Mouse (Mus musculus): ENCODE measurements around the gene Cldnd1. TPM values are rescaled to one million over a fixed set of nuclear protein-coding genes. Genes with fewer than 3 reads are reported as not detected.

The Cldnd1 gene
- polyA plus RNA-seq, 1 experiment from 2014 or later = 134 TPM

- Histone ChIP-seq H3K27me3 (replicated peaks; ENCODE audit: control insufficient read depth, insufficient read depth, low read length) (no peaks in the 10 kb centered on the region), H3K27ac (replicated peaks; ENCODE audit: low read depth, low read length) (no peak overlapping the region), H3K9me3 (ENCODE audit: control insufficient read depth, low read length) (no peaks in the 10 kb centered on the region), H3K9ac (ENCODE audit: low read depth, low read length) (no peak overlapping the region), H3K4me1 (ENCODE audit: control insufficient read depth, insufficient read depth, low read length) (no peaks in the 10 kb centered on the region), H3K36me3 (ENCODE audit: control insufficient read depth, insufficient read depth, low read length) (no peaks in the 10 kb centered on the region), H3K4me2 (ENCODE audit: low read depth, low read length) (no peak overlapping the region), H3K4me3 (ENCODE audit: low read depth, low read length) (no peak overlapping the region)
- ATAC-seq (ENCODE audit: low read depth) = no peak
- WGBS = 71% methylated on average over 4 of the region's 4 CpGs
- no peak for DNase-seq (ENCODE audit: low spot score)
These were observed 12.7 kb upstream of the Cldnd1 start for GRCm38 (mm10) chr16:58715018-58715417.

- ATAC-seq (ENCODE audit: low read depth) = no peak
- H3K9me3 ChIP-seq (ENCODE audit: control insufficient read depth, low read length) = no peaks in the 10 kb centered on the region
- no peaks in the 10 kb centered on the region for H3K27me3 ChIP-seq (replicated peaks; ENCODE audit: control insufficient read depth, insufficient read depth, low read length)
- no peaks in the 10 kb centered on the region for H3K4me1 ChIP-seq (ENCODE audit: control insufficient read depth, insufficient read depth, low read length)
- no peak for DNase-seq (ENCODE audit: low spot score)
- no peaks in the 10 kb centered on the region for H3K36me3 ChIP-seq (ENCODE audit: control insufficient read depth, insufficient read depth, low read length)
- no peak within 1 kb of the TSS for H3K27ac ChIP-seq (replicated peaks; ENCODE audit: low read depth, low read length)
- no peak within 1 kb of the TSS for H3K9ac ChIP-seq (ENCODE audit: low read depth, low read length)
- no peak within 1 kb of the TSS for H3K4me3 ChIP-seq (ENCODE audit: low read depth, low read length)
- H3K4me2 ChIP-seq (ENCODE audit: low read depth, low read length) = no peak within 1 kb of the TSS
- WGBS = 90% methylated on average over 7 of the region's 7 CpGs
These were observed 9.0 kb upstream of the Cldnd1 start, which contains the start of gene Gpr15 for GRCm38 (mm10) chr16:58718666-58719120. Gpr15 (minus strand) TSS chr16:58719070.

GRCm38 (mm10) chr16:58722292-58722691 lies 5.4 kb upstream of the Cldnd1 start:
- DNase-seq (ENCODE audit: low spot score) = no peak
- no peak for ATAC-seq (ENCODE audit: low read depth)
- 79% methylated on average over 2 of the region's 2 CpGs for WGBS
- no peak overlapping the region for H3K9ac ChIP-seq (ENCODE audit: low read depth, low read length)
- no peak overlapping the region for H3K4me2 ChIP-seq (ENCODE audit: low read depth, low read length)
- no peak overlapping the region for H3K27ac ChIP-seq (replicated peaks; ENCODE audit: low read depth, low read length)
- no peaks in the 10 kb centered on the region for H3K4me1 ChIP-seq (ENCODE audit: control insufficient read depth, insufficient read depth, low read length)
- H3K9me3 ChIP-seq (ENCODE audit: control insufficient read depth, low read length) = no peaks in the 10 kb centered on the region
- H3K4me3 ChIP-seq (ENCODE audit: low read depth, low read length) = no peak overlapping the region
- no peaks in the 10 kb centered on the region for H3K36me3 ChIP-seq (ENCODE audit: control insufficient read depth, insufficient read depth, low read length)
- no peaks in the 10 kb centered on the region for H3K27me3 ChIP-seq (replicated peaks; ENCODE audit: control insufficient read depth, insufficient read depth, low read length)

- no peak for DNase-seq (ENCODE audit: low spot score)
- H3K4me2 ChIP-seq (ENCODE audit: low read depth, low read length) = peak overlapping the region; percentile 54
These were observed 832 bp upstream of the Cldnd1 start for GRCm38 (mm10) chr16:58726680-58727476.

GRCm38 (mm10) chr16:58728176-58728671 lies 514 bp downstream of the Cldnd1 start:
- H3K27ac ChIP-seq (replicated peaks; ENCODE audit: low read depth, low read length) = peak overlapping the region; percentile 86
- ATAC-seq (ENCODE audit: low read depth) (peak; percentile 91), DNase-seq (ENCODE audit: low spot score) (peak; percentile 27)
- H3K4me1 ChIP-seq (ENCODE audit: control insufficient read depth, insufficient read depth, low read length) = peaks cover 6% of the 10 kb centered on the region
- under 1% methylated on average over 17 of the region's 31 CpGs for whole genome bisulfite sequencing
- H3K4me2 ChIP-seq (ENCODE audit: low read depth, low read length) = peak overlapping the region; percentile 56
- H3K4me3 ChIP-seq (ENCODE audit: low read depth, low read length) = peak overlapping the region; percentile 76
- no peaks in the 10 kb centered on the region for H3K9me3 ChIP-seq (ENCODE audit: control insufficient read depth, low read length)
- H3K9ac ChIP-seq (ENCODE audit: low read depth, low read length) = peak overlapping the region; percentile 86
- peaks cover 36% of the 10 kb centered on the region for H3K36me3 ChIP-seq (ENCODE audit: control insufficient read depth, insufficient read depth, low read length)
- H3K27me3 ChIP-seq (replicated peaks; ENCODE audit: control insufficient read depth, insufficient read depth, low read length) = no peaks in the 10 kb centered on the region

More at GRCm38 (mm10) chr16:58726680-58727476, 832 bp upstream of the Cldnd1 start:
- Histone ChIP-seq H3K27ac (replicated peaks; ENCODE audit: low read depth, low read length) (no peak overlapping the region), H3K4me1 (ENCODE audit: control insufficient read depth, insufficient read depth, low read length) (peaks cover 6% of the 10 kb centered on the region), H3K9me3 (ENCODE audit: control insufficient read depth, low read length) (no peaks in the 10 kb centered on the region), H3K27me3 (replicated peaks; ENCODE audit: control insufficient read depth, insufficient read depth, low read length) (no peaks in the 10 kb centered on the region), H3K9ac (ENCODE audit: low read depth, low read length) (peak overlapping the region; percentile 48; the same call in 1 of the 2 replicates), H3K4me3 (ENCODE audit: low read depth, low read length) (peak overlapping the region; percentile 76), H3K36me3 (ENCODE audit: control insufficient read depth, insufficient read depth, low read length) (peaks cover 22% of the 10 kb centered on the region)
- WGBS = 76% methylated on average over 11 of the region's 11 CpGs
- ATAC-seq (ENCODE audit: low read depth) = no peak

GRCm38 (mm10) chr16:58738205-58738604 lies 10.5 kb downstream of the Cldnd1 start:
- Histone ChIP-seq H3K9me3 (ENCODE audit: control insufficient read depth, low read length) (no peaks in the 10 kb centered on the region), H3K4me1 (ENCODE audit: control insufficient read depth, insufficient read depth, low read length) (no peaks in the 10 kb centered on the region), H3K27ac (replicated peaks; ENCODE audit: low read depth, low read length) (no peak overlapping the region), H3K9ac (ENCODE audit: low read depth, low read length) (no peak overlapping the region), H3K4me3 (ENCODE audit: low read depth, low read length) (no peak overlapping the region), H3K36me3 (ENCODE audit: control insufficient read depth, insufficient read depth, low read length) (peaks cover 13% of the 10 kb centered on the region), H3K27me3 (replicated peaks; ENCODE audit: control insufficient read depth, insufficient read depth, low read length) (no peaks in the 10 kb centered on the region), H3K4me2 (ENCODE audit: low read depth, low read length) (no peak overlapping the region)
- 80% methylated on average over 4 of the region's 4 CpGs for WGBS
- ATAC-seq (ENCODE audit: low read depth) = no peak
- DNase-seq (ENCODE audit: low spot score) = no peak

- WGBS = 94% methylated on average over 1 of the region's 1 CpGs
- Histone ChIP-seq H3K9ac (ENCODE audit: low read depth, low read length) (no peak overlapping the region), H3K4me3 (ENCODE audit: low read depth, low read length) (no peak overlapping the region), H3K27ac (replicated peaks; ENCODE audit: low read depth, low read length) (no peak overlapping the region), H3K36me3 (ENCODE audit: control insufficient read depth, insufficient read depth, low read length) (peaks cover 7% of the 10 kb centered on the region), H3K4me1 (ENCODE audit: control insufficient read depth, insufficient read depth, low read length) (no peaks in the 10 kb centered on the region), H3K4me2 (ENCODE audit: low read depth, low read length) (no peak overlapping the region), H3K27me3 (replicated peaks; ENCODE audit: control insufficient read depth, insufficient read depth, low read length) (no peaks in the 10 kb centered on the region), H3K9me3 (ENCODE audit: control insufficient read depth, low read length) (no peaks in the 10 kb centered on the region)
- DNase-seq (ENCODE audit: low spot score) (no peak), ATAC-seq (ENCODE audit: low read depth) (no peak)
These were observed 11.1 kb downstream of the Cldnd1 start for GRCm38 (mm10) chr16:58738800-58739199.

GRCm38 (mm10) chr16:58740751-58741150 lies 13.0 kb downstream of the Cldnd1 start:
- no peak overlapping the region for H3K27ac ChIP-seq (replicated peaks; ENCODE audit: low read depth, low read length)
- H3K9ac ChIP-seq (ENCODE audit: low read depth, low read length) = no peak overlapping the region
- no peak for DNase-seq (ENCODE audit: low spot score)
- WGBS = 90% methylated on average over 5 of the region's 5 CpGs
- H3K9me3 ChIP-seq (ENCODE audit: control insufficient read depth, low read length) = no peaks in the 10 kb centered on the region
- H3K4me2 ChIP-seq (ENCODE audit: low read depth, low read length) = no peak overlapping the region
- H3K4me1 ChIP-seq (ENCODE audit: control insufficient read depth, insufficient read depth, low read length) = no peaks in the 10 kb centered on the region
- no peak overlapping the region for H3K4me3 ChIP-seq (ENCODE audit: low read depth, low read length)
- no peak for ATAC-seq (ENCODE audit: low read depth)
- no peaks in the 10 kb centered on the region for H3K36me3 ChIP-seq (ENCODE audit: control insufficient read depth, insufficient read depth, low read length)
- H3K27me3 ChIP-seq (replicated peaks; ENCODE audit: control insufficient read depth, insufficient read depth, low read length) = no peaks in the 10 kb centered on the region
